Mouse (Mus musculus): Measurements from ENCODE around the gene Ankrd26. TPM values are rescaled to one million over a fixed set of nuclear protein-coding genes. Genes with fewer than 3 reads are reported as not detected.
A peak's percentile ranks its signal among the peaks of the same experiment; 100 is the strongest.
"Not testable (repeated sequence)": the region's sequence is repeated elsewhere in the genome, so short reads cannot be mapped to it uniquely, and the experiment has no call there.

The Ankrd26 gene
- 3.2 and 3.4 TPM in 2 replicates for polyA plus RNA-seq (2012; rRNA removed)

- peak; percentile 89 for DNase-seq (ENCODE audit: low spot score)
Measured at GRCm38 (mm10) chr6:118561745-118562609, at the start of gene Ankrd26. Ankrd26 (minus strand) TSS chr6:118562226.

- DNase-seq (ENCODE audit: low spot score) = no peak
Measured at GRCm38 (mm10) chr6:118608906-118609305, 46.9 kb upstream of the Ankrd26 start.

GRCm38 (mm10) chr6:118605974-118606373 is 43.9 kb upstream of the Ankrd26 start:
- no peak for DNase-seq (ENCODE audit: low spot score)

GRCm38 (mm10) chr6:118603825-118604224 is 41.8 kb upstream of the Ankrd26 start:
- no peak for DNase-seq (ENCODE audit: low spot score)

- DNase-seq (ENCODE audit: low spot score) = no peak
Measured at GRCm38 (mm10) chr6:118595681-118596055, 33.6 kb upstream of the Ankrd26 start.

GRCm38 (mm10) chr6:118594833-118595680 is 33.0 kb upstream of the Ankrd26 start:
- DNase-seq (ENCODE audit: low spot score) = no peak

- no peak for DNase-seq (ENCODE audit: low spot score)
Measured at GRCm38 (mm10) chr6:118594070-118594469, 32.0 kb upstream of the Ankrd26 start.

GRCm38 (mm10) chr6:118593377-118594061 is 31.5 kb upstream of the Ankrd26 start:
- DNase-seq (ENCODE audit: low spot score) = peak; percentile 31

- DNase-seq (ENCODE audit: low spot score) = no peak
Measured at GRCm38 (mm10) chr6:118592662-118593376, 30.8 kb upstream of the Ankrd26 start.

GRCm38 (mm10) chr6:118578741-118579140 is 16.7 kb upstream of the Ankrd26 start:
- not testable (repeated sequence) for DNase-seq (ENCODE audit: low spot score)

GRCm38 (mm10) chr6:118574351-118574750 is 12.3 kb upstream of the Ankrd26 start:
- DNase-seq (ENCODE audit: low spot score) = no peak

GRCm38 (mm10) chr6:118567816-118568215 is 5.8 kb upstream of the Ankrd26 start:
- DNase-seq (ENCODE audit: low spot score) = no peak

- no peak for DNase-seq (ENCODE audit: low spot score)
Measured at GRCm38 (mm10) chr6:118561225-118561624, 801 bp downstream of the Ankrd26 start.

- DNase-seq (ENCODE audit: low spot score) = no peak
Measured at GRCm38 (mm10) chr6:118538627-118539026, 23.4 kb downstream of the Ankrd26 start.

GRCm38 (mm10) chr6:118537201-118537600 is 24.8 kb downstream of the Ankrd26 start:
- not testable (repeated sequence) for DNase-seq (ENCODE audit: low spot score)

- DNase-seq (ENCODE audit: low spot score) = no peak
Measured at GRCm38 (mm10) chr6:118535321-118535720, 26.7 kb downstream of the Ankrd26 start.

GRCm38 (mm10) chr6:118533381-118533780 is 28.6 kb downstream of the Ankrd26 start:
- DNase-seq (ENCODE audit: low spot score) = no peak

- DNase-seq (ENCODE audit: low spot score) = no peak
Measured at GRCm38 (mm10) chr6:118520668-118521067, 41.4 kb downstream of the Ankrd26 start.

- DNase-seq (ENCODE audit: low spot score) = no peak
Measured at GRCm38 (mm10) chr6:118513335-118514012, 48.6 kb downstream of the Ankrd26 start.

GRCm38 (mm10) chr6:118499010-118499409 is 63.0 kb downstream of the Ankrd26 start:
- DNase-seq (ENCODE audit: low spot score) = no peak

- DNase-seq (ENCODE audit: low spot score) = no peak
Measured at GRCm38 (mm10) chr6:118482125-118482524, 79.9 kb downstream of the Ankrd26 start.
